ENCODE assay signal across 8 mouse cellular contexts in the genomic region with DNA sequence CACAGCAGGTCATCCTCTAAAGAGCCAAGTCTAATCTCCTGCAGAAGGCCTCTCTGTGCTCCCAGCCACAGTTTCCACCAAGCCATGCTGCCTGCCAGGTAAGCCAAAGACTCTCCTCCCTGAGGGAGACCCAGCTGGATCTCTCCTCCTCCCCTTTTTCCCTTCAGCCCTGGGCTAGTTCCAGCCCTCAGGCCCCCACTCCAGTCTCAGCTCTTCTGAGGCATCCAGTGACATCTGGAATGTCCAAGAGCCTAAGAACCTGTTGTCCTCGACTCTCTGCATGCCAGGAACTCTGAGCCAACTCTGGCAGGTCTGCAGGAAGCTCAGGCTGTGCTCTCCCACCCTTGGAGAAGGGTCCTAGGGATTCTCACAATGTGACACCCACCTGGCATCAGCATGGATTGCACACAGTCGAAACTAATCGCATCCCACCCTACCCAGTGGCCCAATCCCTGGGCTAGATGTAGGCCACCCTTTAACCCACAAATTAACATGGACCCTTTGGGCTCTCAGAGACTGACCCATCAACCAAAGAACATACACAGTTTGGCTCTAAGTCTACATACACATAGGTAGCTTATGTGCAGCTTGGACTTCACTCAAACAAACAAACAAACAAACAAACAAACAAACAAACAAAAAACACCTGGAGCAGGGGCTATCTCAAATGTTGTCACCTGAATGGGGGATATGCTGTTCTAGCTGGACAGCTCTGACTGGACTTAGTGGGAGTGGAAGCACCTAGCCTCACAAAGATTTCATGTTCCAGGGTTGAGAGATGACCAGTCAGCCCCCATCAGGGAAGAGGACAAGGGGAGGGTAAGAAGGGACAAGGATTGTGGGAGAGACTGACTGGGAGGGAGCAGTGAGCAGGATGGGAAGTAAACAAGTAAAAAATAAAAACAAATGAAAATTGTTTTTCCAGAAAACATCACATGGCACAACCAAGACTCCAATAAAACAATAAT. TPM values are rescaled to one million over a fixed set of nuclear protein-coding genes. Genes with fewer than 3 reads are reported as not detected.
A peak's percentile ranks its signal among the peaks of the same experiment; 100 is the strongest.
DNase-seq lines count a peak whose midpoint lies in the region; ATAC-seq lines count a peak whose summit lies in the region.
"Not testable (repeated sequence)": the region's sequence is repeated elsewhere in the genome, so short reads cannot be mapped to it uniquely, and the experiment has no call there.

No protein-coding gene starts in this region.

- peak; percentile 64; the same call in 1 of the 2 replicates for ATAC-seq in forebrain, embryonic 12.5 days (ENCODE audit: low FRiP score)
- 0 out of 2 replicates have a peak, but pooled peaks have one; percentile 12 for ATAC-seq in heart, embryonic 13.5 days (ENCODE audit: extremely low read depth, insufficient number of reproducible peaks, low FRiP score, low TSS enrichment)
- peak; percentile 64; the same call in 1 of the 2 replicates for ATAC-seq in hindbrain, embryonic 15.5 days (ENCODE audit: low FRiP score, low read depth)
- ATAC-seq in kidney, embryonic 16.5 days (ENCODE audit: low FRiP score, low TSS enrichment): peak; percentile 86
- ATAC-seq in liver, embryonic 13.5 days (ENCODE audit: low read depth): 0 out of 2 replicates have a peak, but pooled peaks have one; percentile 29
- peak; percentile 83 for ATAC-seq in midbrain, embryonic 13.5 days
- ATAC-seq in neural tube, embryonic 15.5 days (ENCODE audit: low FRiP score): peak; percentile 56; the same call in 1 of the 2 replicates

- not testable (repeated sequence) for H3K4me1 ChIP-seq in forebrain, embryonic 12.5 days; heart, embryonic 13.5 days; hindbrain, embryonic 15.5 days (replicated peaks); kidney, embryonic 16.5 days (ENCODE audit: insufficient read depth, low read length); liver, embryonic 13.5 days (replicated peaks); midbrain, embryonic 13.5 days (replicated peaks); neural tube, embryonic 15.5 days

- not testable (repeated sequence) for H3K9me3 ChIP-seq in forebrain, embryonic 12.5 days; heart, embryonic 13.5 days; hindbrain, embryonic 15.5 days; kidney, embryonic 16.5 days (ENCODE audit: low read length); midbrain, embryonic 13.5 days; neural tube, embryonic 15.5 days (replicated peaks)
- H3K9me3 ChIP-seq in liver, embryonic 13.5 days (replicated peaks): peaks cover 10% of the 10 kb centered on the region

- DNase-seq in embryo, embryonic 10 days (ENCODE audit: low spot score): peak; percentile 2
- DNase-seq in liver, embryonic 13.5 days: not testable (repeated sequence)

- H3K4me3 ChIP-seq in forebrain, embryonic 12.5 days (replicated peaks); heart, embryonic 13.5 days; hindbrain, embryonic 15.5 days; kidney, embryonic 16.5 days (ENCODE audit: low read length); liver, embryonic 13.5 days (replicated peaks); midbrain, embryonic 13.5 days (replicated peaks); neural tube, embryonic 15.5 days (replicated peaks): not testable (repeated sequence)

- H3K4me2 ChIP-seq in forebrain, embryonic 12.5 days; heart, embryonic 13.5 days; hindbrain, embryonic 15.5 days; kidney, embryonic 16.5 days (replicated peaks; ENCODE audit: low read depth, low read length); liver, embryonic 13.5 days; midbrain, embryonic 13.5 days (replicated peaks); neural tube, embryonic 15.5 days: not testable (repeated sequence)

- not testable (repeated sequence) for H3K27me3 ChIP-seq in forebrain, embryonic 12.5 days; heart, embryonic 13.5 days (replicated peaks); hindbrain, embryonic 15.5 days; kidney, embryonic 16.5 days (ENCODE audit: insufficient read depth, low read length); liver, embryonic 13.5 days; midbrain, embryonic 13.5 days; neural tube, embryonic 15.5 days (replicated peaks)

- not testable (repeated sequence) for H3K9ac ChIP-seq in forebrain, embryonic 12.5 days; heart, embryonic 13.5 days; hindbrain, embryonic 15.5 days; kidney, embryonic 16.5 days (replicated peaks; ENCODE audit: low read length); liver, embryonic 13.5 days; midbrain, embryonic 13.5 days (replicated peaks); neural tube, embryonic 15.5 days (replicated peaks)

- H3K27ac ChIP-seq in forebrain, embryonic 12.5 days; heart, embryonic 13.5 days (replicated peaks); hindbrain, embryonic 15.5 days (replicated peaks); kidney, embryonic 16.5 days (ENCODE audit: low read length); liver, embryonic 13.5 days; midbrain, embryonic 13.5 days; neural tube, embryonic 15.5 days (replicated peaks): not testable (repeated sequence)

- WGBS in forebrain, embryonic 12.5 days: 73% methylated on average over 3 of the region's 3 CpGs
- WGBS in heart, embryonic 13.5 days: 57% methylated on average over 3 of the region's 3 CpGs
- WGBS in hindbrain, embryonic 15.5 days: 69% methylated on average over 3 of the region's 3 CpGs
- WGBS in kidney, embryonic 16.5 days: 66% methylated on average over 3 of the region's 3 CpGs
- 46% methylated on average over 3 of the region's 3 CpGs for WGBS in liver, embryonic 13.5 days (ENCODE audit: insufficient replicate concordance)
- 76% methylated on average over 3 of the region's 3 CpGs for WGBS in midbrain, embryonic 13.5 days
- 74% methylated on average over 3 of the region's 3 CpGs for WGBS in neural tube, embryonic 15.5 days

- H3K36me3 ChIP-seq in forebrain, embryonic 12.5 days (replicated peaks); heart, embryonic 13.5 days; hindbrain, embryonic 15.5 days; kidney, embryonic 16.5 days (ENCODE audit: insufficient read depth, low read length); liver, embryonic 13.5 days; midbrain, embryonic 13.5 days; neural tube, embryonic 15.5 days: not testable (repeated sequence)

RNA-seq across cellular contexts. Expression of gene Zfp709, which starts 57.9 kb away (rescaled TPM):
- polyA plus RNA-seq in forebrain, embryonic 12.5 days (2016; fragmentation: Nextera tagmentation; extraction: Ambion mirVana): 6.0 and 8.0 TPM in 2 replicates
- 3.4 and 4.0 TPM in 2 replicates for polyA plus RNA-seq in heart, embryonic 13.5 days (2015; fragmentation: Nextera tagmentation; extraction: Ambion mirVana)
- polyA plus RNA-seq in hindbrain, embryonic 15.5 days (2015; fragmentation: Nextera tagmentation; extraction: Ambion mirVana): 6.6 and 8.3 TPM in 2 replicates
- polyA plus RNA-seq in kidney, embryonic 16.5 days (2015; fragmentation: Nextera tagmentation; extraction: Ambion mirVana): 6.4 and 6.5 TPM in 2 replicates
- 1.6 and 2.1 TPM in 2 replicates for polyA plus RNA-seq in liver, embryonic 13.5 days (2015; fragmentation: Nextera tagmentation; extraction: Ambion mirVana)
- 7.7 and 8.1 TPM in 2 replicates for polyA plus RNA-seq in midbrain, embryonic 13.5 days (2015; fragmentation: Nextera tagmentation; extraction: Ambion mirVana)
- polyA plus RNA-seq in neural tube, embryonic 15.5 days (2015; fragmentation: Nextera tagmentation; extraction: Ambion mirVana): 7.4 and 9.4 TPM in 2 replicates

Comparison
In these comparisons a context has a peak if more than half of its experiments do, and no peak if none do; other contexts are left out.
1. ATAC-seq: peak in every context shown above with its lines; median percentile 86 in kidney, embryonic 16.5 days; 83 in midbrain, embryonic 13.5 days; 64 in forebrain, embryonic 12.5 days; 64 in hindbrain, embryonic 15.5 days; 56 in neural tube, embryonic 15.5 days; 29 in liver, embryonic 13.5 days; 12 in heart, embryonic 13.5 days.